Mouse (Mus musculus): ENCODE measurements at regions not wholly inside any gene's neighbourhood (a gene's known extent, or its start where the extent isn't known, plus 50 kb on each side); places are given as distances from the start of the nearest gene placed in this dataset.

DNA sequence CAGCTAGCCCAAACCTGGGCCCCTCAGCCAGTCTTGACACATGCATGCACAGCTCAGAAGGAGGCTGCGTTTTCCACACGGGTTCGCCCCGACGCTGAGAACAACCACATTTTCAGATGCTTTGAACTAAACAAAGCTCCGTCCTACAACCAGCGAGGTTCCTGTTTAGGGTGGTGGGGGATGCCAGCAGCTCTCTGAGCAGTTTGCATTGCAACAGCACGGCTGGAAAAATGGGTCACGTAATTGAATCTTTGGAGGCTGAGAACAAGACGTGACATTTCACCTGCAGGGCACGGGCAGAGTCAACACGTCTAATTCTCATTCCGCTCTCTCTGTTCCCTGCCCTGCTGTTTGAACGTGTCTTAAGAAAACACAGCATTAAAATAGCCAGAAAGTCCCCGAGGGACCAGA, 119.2 kb downstream of the Syk start:
- peak; percentile 34 for DNase-seq (ENCODE audit: low spot score)

DNA sequence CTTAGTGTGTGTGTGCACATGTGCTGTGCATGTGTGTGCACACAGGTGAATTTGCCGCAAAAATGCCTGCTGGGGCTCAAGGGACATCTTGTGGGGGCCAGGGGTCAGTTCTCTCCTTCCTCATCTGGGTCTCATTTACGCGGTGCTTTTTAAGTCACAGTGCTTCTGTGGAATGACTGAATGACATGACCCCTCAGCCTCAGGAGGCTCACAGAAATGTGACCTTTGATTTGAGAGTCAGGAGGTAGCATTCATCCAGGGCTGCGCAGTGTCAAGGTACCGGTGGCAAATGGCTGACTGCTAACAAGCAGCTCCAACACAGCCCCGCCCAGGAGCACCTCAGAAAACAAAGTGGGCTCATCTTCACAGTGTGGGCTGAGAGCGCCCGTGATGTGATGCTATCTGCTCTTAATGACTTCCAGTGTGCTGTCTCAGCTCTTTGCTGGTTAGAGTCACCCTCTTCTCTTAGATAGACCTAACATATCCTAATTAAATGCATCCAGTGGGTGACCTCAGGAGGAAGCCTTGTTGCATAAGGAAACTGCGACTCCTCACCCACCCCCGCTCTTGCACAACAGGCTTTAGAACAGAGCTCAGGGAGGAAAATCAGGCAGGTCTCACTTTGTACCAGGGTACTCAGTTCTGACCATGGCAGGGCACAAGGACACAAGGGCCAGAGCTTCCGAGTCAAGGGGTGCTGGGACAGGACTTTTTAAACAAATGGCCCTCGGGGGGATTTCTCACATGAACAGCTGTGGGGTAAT, 120.6 kb downstream of the Syk start:
- peak; percentile 47 for DNase-seq (ENCODE audit: low spot score)

DNA sequence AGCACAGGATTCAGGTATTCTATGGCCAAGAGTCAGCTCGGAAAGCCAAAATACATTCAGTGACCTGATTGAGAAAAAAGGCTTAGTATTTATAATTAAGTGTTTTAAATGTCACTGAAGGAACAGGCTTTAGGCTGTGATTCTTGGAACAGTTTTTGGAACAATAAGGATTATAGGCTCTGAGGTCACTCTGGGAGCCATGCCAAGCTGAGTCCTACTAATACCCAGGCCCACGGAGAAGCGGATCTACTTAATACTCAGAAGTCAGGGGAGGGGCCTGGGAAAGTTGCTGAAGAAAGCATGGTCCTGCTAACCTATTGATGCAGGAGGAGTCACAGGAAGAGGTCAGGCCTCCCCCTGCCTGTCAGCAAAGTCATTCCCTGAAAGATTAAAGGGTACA, 121.7 kb downstream of the Syk start:
- peak; percentile 21 for DNase-seq (ENCODE audit: low spot score)

DNA sequence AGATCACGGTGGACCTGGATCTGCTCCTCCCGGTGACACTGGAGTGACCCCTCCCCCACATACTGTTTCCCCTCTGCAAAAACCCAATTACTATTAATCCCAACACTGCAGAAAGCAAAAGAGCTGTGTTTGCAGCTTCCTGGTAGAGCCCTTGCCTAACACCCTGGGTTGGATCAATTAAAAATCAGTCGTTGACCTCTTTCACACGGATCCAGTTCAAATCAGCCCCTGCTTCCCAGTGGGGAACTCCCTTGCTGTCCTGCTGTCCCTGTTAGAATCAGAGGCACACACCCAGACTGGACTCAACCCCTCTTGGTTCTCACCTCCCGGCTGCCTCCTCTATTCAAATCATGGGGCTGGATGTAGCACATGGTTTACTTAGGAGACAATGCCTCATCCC, 126.6 kb downstream of the Syk start:
- no peak for DNase-seq (ENCODE audit: low spot score)

DNA sequence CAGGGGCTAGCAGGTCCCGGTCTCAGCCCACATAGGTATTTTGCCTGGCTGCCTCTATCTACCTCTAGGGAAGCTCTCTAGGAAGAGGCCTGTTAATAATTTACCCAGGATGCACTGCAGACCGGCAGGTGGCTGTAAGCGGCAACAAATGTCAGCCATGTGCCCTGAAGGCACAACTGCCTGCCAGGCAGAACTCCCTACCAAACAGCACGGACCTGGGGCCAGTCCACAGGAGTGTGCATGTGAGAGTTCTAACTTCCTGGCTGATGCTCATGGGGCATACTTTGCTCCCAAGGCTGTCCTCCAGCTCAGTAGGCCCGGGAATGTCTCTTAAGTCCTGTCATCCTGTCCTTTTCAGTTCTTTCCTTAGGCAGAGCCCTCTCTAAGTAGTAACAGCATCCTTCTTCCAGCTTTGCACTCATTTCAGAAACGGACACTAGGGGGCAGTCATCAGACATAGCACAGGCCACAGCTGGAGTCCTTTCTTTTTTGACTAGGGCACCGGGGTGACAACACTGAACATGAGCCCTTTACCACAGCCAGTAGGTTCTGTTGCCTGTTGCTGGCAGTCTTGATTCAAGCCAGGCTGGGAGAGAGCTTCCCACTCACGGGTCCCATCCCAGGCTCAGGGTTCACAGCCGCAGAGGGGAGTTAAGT, 128.9 kb downstream of the Syk start:
- peak; percentile 91 for DNase-seq (ENCODE audit: low spot score)

DNA sequence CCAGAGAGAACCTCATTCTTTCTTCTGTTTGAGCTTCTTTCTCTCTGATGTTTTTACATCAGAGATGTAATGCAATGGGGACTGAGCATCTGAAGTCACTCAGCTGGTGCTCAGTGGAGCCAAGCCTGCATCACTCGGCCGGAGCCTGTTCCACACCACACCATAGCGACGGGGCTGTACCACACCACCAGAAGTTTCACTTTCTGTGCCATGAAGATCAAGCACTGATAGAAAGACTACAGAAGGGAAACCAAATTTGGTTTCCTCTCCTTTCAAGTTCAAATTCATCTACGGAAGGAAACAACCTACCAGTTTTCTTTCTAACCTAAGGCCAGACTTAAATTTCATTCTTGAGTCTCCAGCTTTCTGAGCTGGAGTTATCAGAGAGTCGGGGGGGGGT, 138.5 kb downstream of the Syk start:
- DNase-seq (ENCODE audit: low spot score) = no peak

DNA sequence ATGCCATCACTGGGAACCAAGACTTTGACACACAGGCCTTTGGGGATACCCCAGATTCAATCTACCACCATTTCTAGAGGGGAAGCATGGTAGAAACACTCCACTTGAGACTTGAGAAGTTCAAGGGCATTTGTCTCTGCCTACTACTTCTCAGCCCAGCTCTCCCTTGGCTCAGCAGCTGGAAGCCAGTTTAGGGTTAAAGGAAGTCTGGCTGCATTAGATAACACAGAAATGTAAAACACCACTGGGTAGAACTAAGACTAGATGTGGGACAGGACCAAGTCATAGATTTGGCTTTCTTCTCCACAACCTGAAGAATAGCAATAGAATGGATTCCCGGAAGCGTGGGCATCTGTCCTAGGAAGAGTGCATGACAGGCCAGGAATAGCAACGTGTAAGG, 139.7 kb downstream of the Syk start:
- DNase-seq (ENCODE audit: low spot score) = no peak

DNA sequence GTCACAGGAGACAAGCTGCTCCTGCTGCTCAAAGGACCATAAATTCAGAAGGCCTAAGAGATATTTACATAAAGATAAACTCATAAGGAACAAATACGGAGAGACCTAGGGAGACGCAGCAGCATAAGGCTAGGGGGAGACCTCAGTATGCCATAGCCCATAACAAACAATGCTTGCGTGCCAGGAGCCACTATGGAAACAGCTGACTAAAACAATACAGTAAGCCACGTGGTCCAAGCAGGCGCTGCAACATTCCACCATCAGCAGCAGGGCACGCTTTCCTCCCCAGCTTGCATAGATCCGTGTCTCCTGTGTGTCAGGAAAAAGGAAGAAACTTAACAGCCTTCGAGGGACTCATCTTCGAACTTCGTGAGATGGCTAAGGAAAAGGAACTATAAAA, 143.1 kb downstream of the Syk start:
- DNase-seq (ENCODE audit: low spot score) = no peak

DNA sequence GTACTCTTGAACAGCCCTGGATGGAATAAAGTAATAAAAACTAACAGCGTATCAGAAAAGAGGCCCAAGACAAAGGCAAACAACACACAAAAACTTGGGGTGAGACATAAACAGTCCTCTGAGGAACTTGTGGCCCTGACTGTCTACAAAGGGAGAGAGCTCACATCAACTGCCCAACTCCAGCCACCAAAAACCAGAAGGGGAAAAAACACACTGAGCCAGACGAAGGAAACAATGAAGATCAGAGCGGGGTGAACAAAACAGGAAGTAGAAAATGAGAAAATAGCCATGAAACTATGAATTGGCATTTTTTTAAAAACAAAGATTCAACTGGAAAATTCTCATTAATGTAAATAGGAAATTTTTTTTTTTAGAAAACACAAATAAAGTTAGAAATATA, 143.6 kb downstream of the Syk start:
- no peak for DNase-seq (ENCODE audit: low spot score)

DNA sequence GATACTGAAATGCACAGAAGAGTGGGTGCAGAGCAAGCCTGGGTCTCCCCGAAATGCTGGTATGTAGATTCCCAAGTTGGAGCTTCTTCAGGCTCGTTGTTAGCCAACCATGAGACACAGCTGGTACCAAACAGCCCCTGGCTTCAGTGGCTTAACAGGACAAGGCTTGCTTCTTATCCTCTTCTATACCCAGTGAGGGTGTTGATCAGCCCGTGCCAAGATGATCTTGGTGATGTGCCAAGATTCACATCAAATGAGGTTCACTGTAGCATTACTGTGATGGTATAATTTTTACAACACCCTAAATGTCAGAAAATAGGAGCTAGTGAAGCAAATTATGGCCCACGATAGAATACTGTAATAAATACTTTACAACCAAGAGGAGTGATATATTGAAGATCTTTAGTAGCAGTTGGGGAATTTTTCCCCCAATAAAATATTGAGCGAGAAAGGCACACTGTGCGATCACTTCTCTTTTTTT, 152.5 kb downstream of the Syk start:
- no peak for DNase-seq (ENCODE audit: low spot score)

DNA sequence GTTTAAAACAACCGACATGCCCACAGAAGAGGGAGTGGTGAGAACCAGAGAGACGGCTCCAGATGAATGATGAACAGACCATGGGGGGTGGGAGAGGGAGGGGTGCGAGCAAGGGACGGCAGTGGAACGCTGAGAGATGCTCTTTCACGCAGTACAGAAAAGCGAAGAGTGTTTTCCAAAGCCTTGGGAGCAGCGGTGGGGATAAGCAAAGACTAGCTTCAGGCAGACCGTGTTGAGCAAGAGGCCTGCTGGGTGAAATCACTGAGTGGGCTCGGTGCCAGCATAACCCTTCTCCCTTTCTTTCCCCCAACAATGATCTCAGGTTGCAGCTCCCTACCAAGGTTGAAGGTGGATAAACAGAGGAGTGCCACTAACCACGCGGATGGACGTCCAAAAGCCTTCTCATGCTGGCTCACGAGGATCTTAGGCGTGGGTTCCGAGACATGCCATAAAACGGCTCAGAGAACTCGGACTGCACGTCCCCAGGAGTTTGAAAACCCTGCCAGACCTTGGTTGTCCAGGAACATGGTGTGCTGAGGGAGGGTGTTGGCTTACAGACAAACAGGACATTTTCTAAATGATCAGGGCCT, 153.1 kb downstream of the Syk start:
- peak; percentile 35 for DNase-seq (ENCODE audit: low spot score)

DNA sequence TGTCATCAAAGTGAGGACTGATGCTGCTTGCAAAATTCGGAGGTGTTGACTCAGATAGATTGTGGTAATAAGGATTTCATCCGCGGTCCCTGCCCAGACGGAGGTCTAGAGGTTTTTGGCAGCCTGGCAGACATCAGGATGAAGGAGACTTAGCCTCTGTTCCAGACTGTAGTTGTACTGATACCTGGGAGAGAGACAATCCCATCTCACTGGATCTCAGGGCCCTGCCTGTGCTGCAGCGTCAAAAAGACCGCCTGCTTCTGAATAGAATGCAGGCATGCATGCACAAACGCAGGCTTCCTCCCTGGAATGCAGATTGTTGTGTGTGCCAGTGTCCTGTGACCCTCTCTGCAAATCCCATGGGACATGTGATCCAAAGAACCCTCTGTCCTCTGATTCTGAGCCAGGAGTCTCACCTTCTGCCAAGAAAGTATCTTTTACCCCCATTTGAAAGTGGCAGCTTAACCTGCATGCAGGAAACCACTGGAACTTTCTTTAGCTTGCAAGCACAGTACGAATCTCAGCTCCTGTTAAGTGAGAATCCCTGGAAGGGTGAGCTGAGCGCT, 155.2 kb downstream of the Syk start:
- DNase-seq (ENCODE audit: low spot score) = no peak

DNA sequence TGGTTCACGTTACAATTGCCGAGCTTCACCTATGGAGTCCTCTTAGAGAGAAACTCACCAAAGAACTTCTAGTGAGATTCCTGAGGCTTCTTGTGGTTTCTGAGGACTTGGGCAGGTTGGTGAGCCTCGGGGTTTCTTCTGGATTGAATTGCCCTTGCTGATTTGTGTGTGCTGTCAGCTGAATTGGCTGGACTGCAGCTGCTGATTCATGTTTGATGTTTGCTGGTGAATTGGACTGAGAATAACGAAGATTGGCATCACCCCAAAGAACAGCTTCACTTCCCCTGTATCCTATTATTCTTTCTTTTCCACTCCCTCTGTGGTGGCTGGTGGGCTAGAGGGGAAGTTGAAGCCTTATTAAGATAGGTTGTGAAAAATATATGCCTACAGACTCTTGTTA, 158.4 kb downstream of the Syk start:
- DNase-seq (ENCODE audit: low spot score) = no peak

DNA sequence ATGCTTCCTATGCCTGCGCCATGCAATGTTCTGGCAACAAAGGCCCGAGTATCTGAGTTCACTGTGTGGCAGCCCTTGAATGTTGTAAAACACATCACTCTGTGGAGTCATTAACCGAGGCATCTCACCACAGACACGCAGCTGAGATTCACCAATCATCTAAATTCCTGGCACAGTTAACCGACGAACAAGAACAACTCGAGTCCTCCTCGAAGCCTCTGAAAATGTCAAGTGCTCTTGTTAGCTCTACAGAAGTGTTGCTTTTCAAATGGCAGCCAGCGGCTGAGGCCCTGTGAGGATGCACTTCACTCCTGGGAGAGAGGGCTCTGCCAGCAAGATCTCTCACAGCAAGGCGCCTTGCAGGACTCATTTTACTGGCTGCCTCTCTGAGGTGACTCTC, 173.0 kb downstream of the Syk start:
- no peak for DNase-seq (ENCODE audit: low spot score)

DNA sequence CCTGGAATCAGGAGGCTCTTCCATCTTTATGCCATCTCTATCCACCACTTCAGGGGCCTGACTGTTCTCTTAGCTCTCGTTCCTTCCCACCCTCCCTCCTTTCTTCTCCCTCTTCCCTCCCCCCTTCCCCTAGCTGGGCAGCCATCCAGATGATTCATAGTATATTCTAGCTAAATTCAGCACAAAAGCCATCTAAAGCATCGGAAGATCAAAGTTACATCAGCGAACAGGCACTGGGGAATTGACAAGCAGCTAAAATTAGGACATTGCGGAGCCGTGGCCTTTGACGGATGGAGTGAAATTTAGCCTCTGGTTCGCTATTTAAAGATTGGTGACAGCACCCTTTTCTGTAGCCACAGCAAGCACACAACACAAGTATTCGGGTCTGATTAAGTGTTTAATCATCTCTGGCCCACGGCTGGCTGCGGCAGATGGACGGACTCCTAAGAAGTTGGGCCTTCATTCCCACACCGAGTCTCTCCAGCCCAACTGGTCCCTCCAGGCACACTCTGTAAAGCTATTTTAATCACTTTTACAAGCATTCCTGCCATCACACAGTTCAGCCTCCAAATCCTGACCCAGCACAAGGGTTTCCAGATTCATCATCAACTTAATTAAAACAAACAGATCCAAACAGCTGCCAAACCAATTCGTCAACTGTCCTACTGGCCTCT, 163.8 kb downstream of the Auh start:
- DNase-seq (ENCODE audit: low spot score) = peak; percentile 45

DNA sequence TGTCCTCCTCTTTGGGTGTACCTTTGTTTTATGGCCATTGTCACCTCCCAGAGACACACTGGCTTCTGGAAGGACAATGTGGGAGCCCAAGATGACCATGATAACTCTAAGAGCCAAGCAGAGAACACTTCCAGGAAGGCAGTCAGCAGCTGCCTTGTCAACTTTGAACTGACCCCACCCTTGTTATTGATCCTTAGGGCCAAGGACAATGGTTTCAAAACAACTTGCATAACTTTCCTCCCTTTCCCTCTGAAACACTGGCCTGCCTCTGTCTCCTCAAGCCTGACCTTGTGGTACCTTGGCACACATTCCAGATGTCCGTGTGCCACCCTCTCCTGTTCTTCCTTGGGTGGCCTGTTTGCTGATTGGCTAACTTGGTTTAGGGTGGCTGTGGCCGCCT, 163.2 kb downstream of the Auh start:
- DNase-seq (ENCODE audit: low spot score) = peak; percentile 7

DNA sequence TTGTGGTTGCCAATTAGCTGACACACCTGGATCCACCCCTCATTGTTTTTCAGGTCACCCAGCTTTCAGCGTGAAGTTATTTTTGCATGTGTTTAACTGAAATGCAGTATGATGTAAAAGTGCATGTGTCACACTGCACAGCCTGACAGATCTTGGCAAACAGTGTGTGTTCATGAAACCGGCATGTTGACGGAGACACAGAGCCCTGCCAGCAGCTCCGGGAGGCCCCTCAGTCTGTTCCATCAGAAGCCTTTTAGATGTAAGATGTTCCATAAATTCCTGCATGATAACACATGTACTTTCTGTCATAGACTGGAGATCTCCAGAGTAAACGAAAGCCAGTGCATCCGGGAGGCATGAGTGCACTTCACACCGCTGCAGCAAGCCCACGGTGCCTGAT, 159.5 kb downstream of the Auh start:
- DNase-seq (ENCODE audit: low spot score) = no peak

DNA sequence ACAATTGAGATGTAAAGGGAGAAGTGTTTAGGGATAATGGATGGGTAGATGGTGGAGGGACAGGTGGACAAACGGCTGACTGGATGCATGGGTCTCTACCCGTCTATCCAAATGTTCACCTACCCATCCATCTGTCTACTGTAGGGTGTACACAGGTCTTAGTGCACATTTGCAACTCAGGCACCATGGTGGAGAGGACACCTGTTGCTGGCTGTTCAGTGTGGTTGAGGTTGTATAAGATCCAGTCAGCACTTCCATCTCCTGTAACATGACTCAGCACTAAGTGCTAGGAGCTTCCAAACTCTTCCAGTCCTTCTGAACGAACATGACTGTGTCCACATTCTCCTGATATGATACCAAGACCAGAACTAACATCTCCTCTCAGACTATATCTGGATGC, 158.0 kb downstream of the Auh start:
- DNase-seq (ENCODE audit: low spot score) = no peak

DNA sequence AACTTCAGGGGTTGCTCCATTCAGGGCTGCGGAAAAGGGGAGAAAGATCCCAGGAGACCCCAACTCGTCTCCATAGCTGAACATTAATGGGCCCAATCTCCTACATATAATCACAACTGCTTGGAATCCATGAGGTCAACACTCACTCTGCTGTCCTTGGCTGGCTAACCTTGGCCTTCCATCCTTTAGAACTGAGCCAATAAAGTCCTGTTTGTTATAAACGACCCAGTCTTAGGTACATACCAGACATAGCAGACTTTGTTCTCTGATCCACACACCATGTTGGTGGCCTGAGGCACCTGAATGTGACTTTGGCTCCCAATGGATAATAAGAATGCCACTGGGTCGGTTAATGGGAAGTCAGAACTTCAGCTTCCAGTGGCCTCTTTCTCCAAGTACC, 157.4 kb downstream of the Auh start:
- no peak for DNase-seq (ENCODE audit: low spot score)

DNA sequence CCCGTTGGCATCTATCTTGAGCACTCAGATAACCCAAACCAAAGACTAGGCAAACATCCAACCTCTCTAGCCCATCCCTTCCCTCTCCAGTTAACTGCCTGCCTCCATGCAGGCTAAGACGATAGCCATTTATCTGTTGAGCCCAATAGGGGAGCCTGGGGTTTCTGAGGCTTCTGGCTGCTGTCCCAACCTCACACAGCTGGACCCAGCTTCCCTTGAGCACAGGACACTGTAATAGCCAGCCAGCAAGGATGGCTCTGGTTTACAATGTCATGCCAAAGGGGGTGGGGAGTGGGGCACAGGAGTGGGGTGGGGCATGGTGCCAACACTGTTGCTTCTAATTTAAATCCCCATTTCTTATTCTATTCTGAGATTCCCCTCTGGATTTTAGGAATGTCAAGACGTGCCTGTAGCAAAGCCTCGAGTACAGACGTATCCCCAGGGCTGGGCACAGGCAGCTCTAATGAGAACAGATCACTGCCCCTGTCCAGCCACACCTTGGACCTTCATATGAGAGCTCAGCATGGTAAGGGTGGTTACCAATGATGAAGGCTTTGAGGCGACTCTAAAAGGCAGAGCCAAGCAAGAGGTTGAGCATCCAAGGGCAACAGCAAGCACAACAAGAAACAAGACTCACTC, 152.0 kb downstream of the Auh start:
- peak; percentile 20 for DNase-seq (ENCODE audit: low spot score)

DNA sequence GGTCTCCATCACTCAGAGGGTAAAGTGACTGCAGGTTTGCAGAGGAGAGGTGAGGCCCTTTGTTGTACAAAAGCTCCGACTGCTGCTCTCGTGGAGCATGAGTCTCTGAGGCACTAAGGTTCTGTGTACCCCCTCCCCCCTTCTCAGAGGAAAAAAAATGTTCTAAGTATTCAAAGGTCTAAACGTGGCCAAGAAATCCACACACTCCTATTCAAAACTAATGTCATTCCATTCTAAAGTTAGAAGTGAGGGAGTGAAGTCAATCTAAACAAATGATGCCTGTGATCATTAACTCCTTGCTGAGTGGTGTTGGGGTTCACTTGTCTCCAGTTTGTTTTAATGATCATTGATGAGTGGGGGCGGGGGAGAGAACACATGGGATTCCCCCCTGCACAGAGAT, 150.6 kb downstream of the Auh start:
- DNase-seq (ENCODE audit: low spot score) = no peak
